Mouse (Mus musculus) liver, embryonic 15.5 days (tissue): ENCODE data around the gene Cenpa. TPM values are rescaled to one million over a fixed set of nuclear protein-coding genes. Genes with fewer than 3 reads are reported as not detected.

ENCODE experiments used
- ATAC-seq: fragments of 200-750 bp; cut with Nextera tagmentation; 2 replicates; pipeline ENCODE4 v1.8.0; 2017; ENCODE audit warnings: moderate number of reproducible peaks, mild to moderate bottlenecking, moderate library complexity; ENCODE audit not compliant: insufficient read depth
- H3K27ac ChIP-seq: fragments of 300-500 bp; sonication (generic); replicated peaks from 2 replicates; pipeline ENCODE4 v1.5.1; 2015; ENCODE audit warnings: mild to moderate bottlenecking, inconsistent platforms
- H3K27me3 ChIP-seq: fragments of 300-500 bp; sonication (generic); 2 replicates; pipeline ENCODE4 v1.6.1; 2015; ENCODE audit warnings: mild to moderate bottlenecking, inconsistent platforms
- H3K36me3 ChIP-seq: fragments of 300-500 bp; sonication (generic); replicated peaks from 2 replicates; pipeline ENCODE4 v1.6.1; 2015; ENCODE audit warnings: moderate library complexity, mild to moderate bottlenecking, inconsistent platforms
- H3K4me1 ChIP-seq: fragments of 300-500 bp; sonication (generic); replicated peaks from 2 replicates; pipeline ENCODE4 v1.6.1; 2015; ENCODE audit warnings: inconsistent platforms
- H3K4me2 ChIP-seq: fragments of 300-500 bp; sonication (generic); 2 replicates; pipeline ENCODE4 v1.6.1; 2015; ENCODE audit warnings: moderate library complexity, mild to moderate bottlenecking, inconsistent platforms
- H3K4me3 ChIP-seq: fragments of 300-500 bp; sonication (generic); replicated peaks from 2 replicates; pipeline ENCODE4 v1.5.1; 2015; ENCODE audit warnings: mild to moderate bottlenecking, inconsistent platforms
- H3K9ac ChIP-seq: fragments of 300-500 bp; sonication (generic); 2 replicates; pipeline ENCODE4 v1.6.1; 2015; ENCODE audit warnings: moderate library complexity, mild to moderate bottlenecking, inconsistent platforms
- H3K9me3 ChIP-seq: fragments of 300-500 bp; sonication (generic); replicated peaks from 2 replicates; pipeline ENCODE4 v1.6.1; 2016; ENCODE audit warnings: inconsistent platforms
- WGBS: fragments of 180-500 bp; shearing (Covaris S2); methylation state at CpG from one replicate; pipeline ENCODE4 v1.1.7; 2015; ENCODE audit warnings: mixed read lengths; ENCODE audit not compliant: insufficient replicate concordance; 5-methylcytosine and 5-hydroxymethylcytosine counted together
- polyA plus RNA-seq: library from polyadenylated mRNA; unstranded; fragments of >200 nt; fragmentation: Nextera tagmentation; extraction: Ambion mirVana; gene quantifications from 2 replicates; pipeline ENCODE4 v1.2.1, GENCODE M21; 2015

Gene Cenpa
- polyA plus RNA-seq, 1 experiment from 2014 or later = 194 TPM

DNA sequence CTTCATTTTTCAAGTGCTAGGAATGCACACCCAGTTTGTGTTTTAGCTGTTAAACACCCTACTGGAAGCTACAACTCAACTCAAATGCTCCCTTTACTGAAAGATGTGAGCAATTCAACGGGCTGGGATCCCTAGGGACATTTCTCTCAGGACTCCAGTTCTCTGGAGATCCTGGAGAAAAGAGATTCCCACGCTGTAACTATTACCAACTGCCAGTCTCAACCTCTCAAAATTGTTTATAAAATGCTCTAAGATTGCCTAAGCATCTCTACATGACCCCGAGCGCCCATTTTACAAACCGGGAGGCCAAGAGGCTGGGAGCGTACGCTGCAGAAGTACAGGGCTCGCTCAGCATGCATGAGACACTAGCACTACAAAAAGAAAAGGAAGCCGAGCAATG is 19.2 kb upstream of the Cenpa start:
- Histone ChIP-seq H3K27ac (no peak overlapping the region), H3K9ac (peak overlapping the region; percentile 77; the same call in 1 of the 2 replicates), H3K27me3 (no peaks in the 10 kb centered on the region; the same call in 1 of the 2 replicates), H3K9me3 (no peaks in the 10 kb centered on the region), H3K4me3 (peak overlapping the region; percentile 87), H3K36me3 (no peaks in the 10 kb centered on the region), H3K4me1 (peaks cover 27% of the 10 kb centered on the region), H3K4me2 (peak overlapping the region; percentile 87)
- WGBS = 18% methylated on average over 9 of the region's 9 CpGs
- ATAC-seq = no peak

GRCm38 (mm10) chr5:30647815-30648560 is 18.6 kb upstream of the Cenpa start, which contains the start of gene Slc35f6:
Slc35f6 (plus strand) TSS chr5:30647933.
- H3K4me1 ChIP-seq = peaks cover 27% of the 10 kb centered on the region
- H3K4me2 ChIP-seq = peak within 1 kb of the TSS; percentile 87
- H3K9me3 ChIP-seq = no peaks in the 10 kb centered on the region
- H3K9ac ChIP-seq = peak within 1 kb of the TSS; percentile 77
- WGBS = under 1% methylated on average over 38 of the region's 38 CpGs
- no peaks in the 10 kb centered on the region for H3K36me3 ChIP-seq
- 0 out of 2 replicates have a peak within 1 kb of the TSS, but pooled peaks have one; percentile 42 for H3K27ac ChIP-seq
- ATAC-seq = peak; percentile 83
- H3K27me3 ChIP-seq = no peaks in the 10 kb centered on the region; the same call in 1 of the 2 replicates
- H3K4me3 ChIP-seq = peak within 1 kb of the TSS; percentile 87

DNA sequence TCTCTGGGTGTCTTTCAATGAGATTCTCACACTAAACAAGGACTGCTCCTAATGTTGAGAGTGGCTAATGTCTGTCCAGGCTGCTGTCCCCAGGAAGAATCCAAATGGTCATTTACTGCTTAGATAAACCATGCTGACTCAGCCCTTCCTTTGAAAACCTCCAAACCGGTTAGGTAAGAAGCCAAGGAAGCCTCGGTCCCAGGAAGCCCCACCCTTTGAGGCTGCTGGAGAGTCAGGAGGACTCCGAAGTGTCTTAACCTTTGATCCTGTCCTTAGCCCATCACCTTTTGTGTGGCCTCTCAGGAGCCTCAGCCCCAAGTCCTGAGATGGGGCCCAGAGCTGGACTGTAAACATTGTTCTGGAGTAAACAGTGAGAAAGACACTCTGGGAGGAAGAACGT is 17.0 kb upstream of the Cenpa start:
- WGBS = 55% methylated on average over 4 of the region's 4 CpGs
- Histone ChIP-seq H3K4me3 (no peak overlapping the region), H3K36me3 (0 out of 2 replicates have a peak, but pooled peaks cover 2% of the 10 kb centered on the region), H3K9ac (no peak overlapping the region), H3K4me2 (peak overlapping the region; percentile 87; the same call in 1 of the 2 replicates), H3K9me3 (no peaks in the 10 kb centered on the region), H3K4me1 (peaks cover 27% of the 10 kb centered on the region), H3K27ac (no peak overlapping the region), H3K27me3 (no peaks in the 10 kb centered on the region; the same call in 1 of the 2 replicates)
- ATAC-seq = no peak

- Histone ChIP-seq H3K9ac (no peak overlapping the region), H3K4me1 (peaks cover 27% of the 10 kb centered on the region), H3K4me2 (no peak overlapping the region), H3K9me3 (no peaks in the 10 kb centered on the region), H3K36me3 (peaks cover 12% of the 10 kb centered on the region; the same call in 1 of the 2 replicates), H3K27ac (no peak overlapping the region), H3K27me3 (no peaks in the 10 kb centered on the region), H3K4me3 (no peak overlapping the region)
- WGBS = 39% methylated on average over 3 of the region's 3 CpGs
- ATAC-seq = 0 out of 2 replicates have a peak, but pooled peaks have one; percentile 16
Measured at GRCm38 (mm10) chr5:30650756-30651155, 15.8 kb upstream of the Cenpa start.

DNA sequence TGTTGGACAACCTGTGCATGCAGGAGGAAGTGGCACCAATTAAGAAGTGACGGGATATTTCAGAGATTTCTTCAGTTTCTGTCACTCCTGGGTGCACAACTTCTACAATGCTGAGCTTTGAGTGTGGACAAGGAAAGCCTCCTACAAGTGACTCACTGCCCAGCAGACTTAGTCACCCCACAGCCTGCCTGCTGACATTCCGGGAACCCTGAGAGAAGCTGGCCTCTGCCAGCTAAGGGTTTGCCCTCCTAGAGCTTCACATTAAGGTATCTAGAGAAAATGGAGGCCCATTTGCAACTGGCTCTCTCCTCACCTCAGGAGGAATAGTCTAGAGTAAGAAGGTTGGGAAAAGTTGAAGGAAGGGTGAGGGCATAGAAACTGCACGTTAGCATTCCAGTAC is 15.0 kb upstream of the Cenpa start:
- H3K36me3 ChIP-seq = peaks cover 18% of the 10 kb centered on the region; the same call in 1 of the 2 replicates
- no peaks in the 10 kb centered on the region for H3K9me3 ChIP-seq
- peaks cover 27% of the 10 kb centered on the region for H3K4me1 ChIP-seq
- H3K9ac ChIP-seq = no peak overlapping the region
- no peak overlapping the region for H3K4me3 ChIP-seq
- no peak overlapping the region for H3K4me2 ChIP-seq
- H3K27ac ChIP-seq = no peak overlapping the region
- ATAC-seq = no peak
- WGBS = 66% methylated on average over 3 of the region's 3 CpGs
- H3K27me3 ChIP-seq = no peaks in the 10 kb centered on the region

GRCm38 (mm10) chr5:30653246-30653645 is 13.3 kb upstream of the Cenpa start:
- peaks cover 34% of the 10 kb centered on the region for H3K36me3 ChIP-seq
- 72% methylated on average over 6 of the region's 6 CpGs for WGBS

DNA sequence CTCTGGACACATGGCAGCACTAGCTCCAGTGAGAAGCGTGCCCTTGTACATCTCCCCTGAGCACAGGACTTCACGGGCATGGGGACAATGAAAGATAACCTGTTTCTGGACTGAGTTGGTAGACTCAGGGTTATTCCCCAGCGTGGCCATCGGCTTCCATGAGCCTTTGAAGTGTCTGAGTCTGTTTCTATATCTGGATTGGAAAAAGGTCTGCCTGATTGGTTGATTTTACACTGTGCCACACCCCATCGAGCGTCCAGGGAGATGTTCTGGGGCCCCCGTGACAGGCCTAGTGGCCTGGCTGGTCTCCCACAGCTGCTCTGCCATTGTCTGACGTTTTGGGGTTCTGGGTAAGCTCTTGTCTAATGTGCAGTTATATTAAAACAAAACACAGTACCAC is 11.5 kb upstream of the Cenpa start:
- H3K9ac ChIP-seq = no peak overlapping the region
- no peak overlapping the region for H3K4me3 ChIP-seq
- H3K36me3 ChIP-seq = peaks cover 40% of the 10 kb centered on the region
- H3K4me1 ChIP-seq = 0 out of 2 replicates have a peak, but pooled peaks cover under 1% of the 10 kb centered on the region
- ATAC-seq = no peak
- H3K27me3 ChIP-seq = no peaks in the 10 kb centered on the region
- H3K27ac ChIP-seq = no peak overlapping the region
- no peaks in the 10 kb centered on the region for H3K9me3 ChIP-seq
- 72% methylated on average over 8 of the region's 8 CpGs for WGBS
- no peak overlapping the region for H3K4me2 ChIP-seq

More at GRCm38 (mm10) chr5:30653246-30653645, 13.3 kb upstream of the Cenpa start:
- Histone ChIP-seq H3K9me3 (no peaks in the 10 kb centered on the region), H3K4me2 (no peak overlapping the region), H3K9ac (no peak overlapping the region), H3K4me3 (no peak overlapping the region), H3K27me3 (no peaks in the 10 kb centered on the region), H3K27ac (no peak overlapping the region), H3K4me1 (peaks cover 19% of the 10 kb centered on the region)
- no peak for ATAC-seq

- Histone ChIP-seq H3K27me3 (no peaks in the 10 kb centered on the region), H3K4me2 (no peak overlapping the region), H3K4me1 (no peaks in the 10 kb centered on the region), H3K36me3 (peaks cover 40% of the 10 kb centered on the region), H3K9me3 (no peaks in the 10 kb centered on the region), H3K9ac (no peak overlapping the region), H3K27ac (no peak overlapping the region), H3K4me3 (no peak overlapping the region)
- no peak for ATAC-seq
- 74% methylated on average over 6 of the region's 6 CpGs for WGBS
Measured at GRCm38 (mm10) chr5:30655526-30656195, 10.9 kb upstream of the Cenpa start.

DNA sequence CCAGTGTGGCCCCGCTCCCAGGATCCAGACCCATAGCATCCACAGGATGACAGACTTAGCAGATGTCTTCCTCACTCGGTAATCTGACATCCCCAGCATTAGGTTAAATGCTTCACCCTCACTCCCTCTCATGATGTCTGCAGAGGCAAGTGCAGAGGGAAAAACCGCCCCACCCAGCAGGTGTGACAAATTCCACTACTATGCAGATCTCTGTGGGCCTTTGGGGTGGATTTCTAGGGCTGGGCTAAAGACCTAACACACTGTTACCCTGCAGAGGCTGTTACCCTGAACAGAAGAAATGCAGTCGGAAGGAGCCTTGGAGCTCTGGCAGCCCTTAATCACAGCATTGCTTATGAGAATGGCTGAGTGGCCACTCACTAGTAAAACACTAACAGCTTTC is 7.5 kb upstream of the Cenpa start:
- Histone ChIP-seq H3K9ac (no peak overlapping the region), H3K27me3 (no peaks in the 10 kb centered on the region), H3K4me2 (no peak overlapping the region), H3K4me3 (no peak overlapping the region), H3K4me1 (no peaks in the 10 kb centered on the region), H3K36me3 (peaks cover 40% of the 10 kb centered on the region), H3K27ac (no peak overlapping the region), H3K9me3 (no peaks in the 10 kb centered on the region)
- ATAC-seq = no peak
- WGBS = 71% methylated on average over 4 of the region's 4 CpGs

GRCm38 (mm10) chr5:30660278-30660677 is 6.3 kb upstream of the Cenpa start:
- Histone ChIP-seq H3K27ac (no peak overlapping the region), H3K4me1 (peaks cover 2% of the 10 kb centered on the region), H3K9ac (no peak overlapping the region), H3K9me3 (no peaks in the 10 kb centered on the region), H3K4me2 (no peak overlapping the region), H3K36me3 (peaks cover 31% of the 10 kb centered on the region), H3K4me3 (no peak overlapping the region), H3K27me3 (no peaks in the 10 kb centered on the region)
- 64% methylated on average over 1 of the region's 1 CpGs for WGBS
- ATAC-seq = no peak

- no peak overlapping the region for H3K27ac ChIP-seq
- WGBS = 84% methylated on average over 5 of the region's 5 CpGs
- H3K4me1 ChIP-seq = peaks cover 6% of the 10 kb centered on the region
Measured at GRCm38 (mm10) chr5:30660813-30661212, 5.8 kb upstream of the Cenpa start.

More at GRCm38 (mm10) chr5:30660813-30661212, 5.8 kb upstream of the Cenpa start:
- Histone ChIP-seq H3K9me3 (no peaks in the 10 kb centered on the region), H3K27me3 (no peaks in the 10 kb centered on the region), H3K36me3 (peaks cover 28% of the 10 kb centered on the region), H3K9ac (no peak overlapping the region), H3K4me2 (no peak overlapping the region), H3K4me3 (no peak overlapping the region)
- ATAC-seq = no peak
